Mouse (Mus musculus): ENCODE results near the gene Hddc3.

- no peak for TF ChIP-seq POLR2A (IDR thresholded peaks at IDR 0.05; ENCODE audit: borderline replicate concordance, insufficient read depth, low read length)
- TF ChIP-seq CTCF (IDR thresholded peaks at IDR 0.05; ENCODE audit: borderline replicate concordance, insufficient read depth, low read depth, low read length): no peak
Measured at GRCm38 (mm10) chr7:80387033-80387632, 44.2 kb downstream of the Hddc3 start.
